Mouse (Mus musculus): ENCODE measurements around the gene Mrpl14. TPM values are rescaled to one million over a fixed set of nuclear protein-coding genes. Genes with fewer than 3 reads are reported as not detected.

Mrpl14 gene
- total and polyA plus RNA-seq, 2 experiments from 2014 or later: 98.0 to 152 TPM

- H3K36me3 ChIP-seq (replicated peaks; ENCODE audit: control insufficient read depth, insufficient read depth, low read length): no peaks in the 10 kb centered on the region
- no peak overlapping the region for H3K27ac ChIP-seq (ENCODE audit: low read depth)
- H3K9me3 ChIP-seq (replicated peaks; ENCODE audit: control insufficient read depth, low read length): no peaks in the 10 kb centered on the region
- 46% methylated on average over 13 of the region's 13 CpGs for WGBS
- H3K4me3 ChIP-seq (ENCODE audit: low read depth, low read length): no peak overlapping the region
- H3K4me1 ChIP-seq (ENCODE audit: control insufficient read depth, insufficient read depth): peaks cover 8% of the 10 kb centered on the region
- no peaks in the 10 kb centered on the region; the same call in 1 of the 2 replicates for H3K27me3 ChIP-seq (ENCODE audit: control insufficient read depth, insufficient read depth, low read length)
- H3K9ac ChIP-seq (replicated peaks; ENCODE audit: low read depth, low read length): no peak overlapping the region
- ATAC-seq (ENCODE audit: insufficient read depth, low read depth) (no peak), DNase-seq (ENCODE audit: low spot score) (no peak)
- no peak for TF ChIP-seq CTCF (IDR thresholded peaks at IDR 0.05; ENCODE audit: low read depth)
- TF ChIP-seq EP300 (IDR thresholded peaks at IDR 0.05; ENCODE audit: low read depth): no peak
- H3K4me2 ChIP-seq (ENCODE audit: low read depth, low read length): no peak overlapping the region
Measured at GRCm38 (mm10) chr17:45742371-45743147, 56.4 kb downstream of the Mrpl14 start.

- H3K9me3 ChIP-seq (replicated peaks; ENCODE audit: control insufficient read depth, low read length): no peaks in the 10 kb centered on the region
- TF ChIP-seq CTCF (IDR thresholded peaks at IDR 0.05; ENCODE audit: low read depth): no peak
- TF ChIP-seq EP300 (IDR thresholded peaks at IDR 0.05; ENCODE audit: low read depth): no peak
- no peak overlapping the region for H3K27ac ChIP-seq (ENCODE audit: low read depth)
- H3K4me3 ChIP-seq (ENCODE audit: low read depth, low read length): no peak overlapping the region
- H3K27me3 ChIP-seq (ENCODE audit: control insufficient read depth, insufficient read depth, low read length): no peaks in the 10 kb centered on the region
- no peak for DNase-seq (ENCODE audit: low spot score)
- H3K4me2 ChIP-seq (ENCODE audit: low read depth, low read length): no peak overlapping the region
- 90% methylated on average over 2 of the region's 2 CpGs for WGBS
- no peak for ATAC-seq (ENCODE audit: insufficient read depth, low read depth)
- no peak overlapping the region for H3K9ac ChIP-seq (replicated peaks; ENCODE audit: low read depth, low read length)
- H3K36me3 ChIP-seq (replicated peaks; ENCODE audit: control insufficient read depth, insufficient read depth, low read length): no peaks in the 10 kb centered on the region
- peaks cover 21% of the 10 kb centered on the region for H3K4me1 ChIP-seq (ENCODE audit: control insufficient read depth, insufficient read depth)
Measured at GRCm38 (mm10) chr17:45745629-45746028, 59.5 kb downstream of the Mrpl14 start.

- no peak overlapping the region for H3K4me3 ChIP-seq (ENCODE audit: low read depth, low read length)
- no peak for ATAC-seq (ENCODE audit: insufficient read depth, low read depth)
- H3K36me3 ChIP-seq (replicated peaks; ENCODE audit: control insufficient read depth, insufficient read depth, low read length): no peaks in the 10 kb centered on the region
- H3K27ac ChIP-seq (ENCODE audit: low read depth): no peak overlapping the region
- no peak for DNase-seq (ENCODE audit: low spot score)
- H3K4me1 ChIP-seq (ENCODE audit: control insufficient read depth, insufficient read depth): peaks cover 21% of the 10 kb centered on the region
- TF ChIP-seq EP300 (IDR thresholded peaks at IDR 0.05; ENCODE audit: low read depth): no peak
- TF ChIP-seq CTCF (IDR thresholded peaks at IDR 0.05; ENCODE audit: low read depth): no peak
- WGBS: 45% methylated on average over 12 of the region's 12 CpGs
- H3K4me2 ChIP-seq (ENCODE audit: low read depth, low read length): no peak overlapping the region
- no peaks in the 10 kb centered on the region for H3K27me3 ChIP-seq (ENCODE audit: control insufficient read depth, insufficient read depth, low read length)
- H3K9ac ChIP-seq (replicated peaks; ENCODE audit: low read depth, low read length): no peak overlapping the region
- H3K9me3 ChIP-seq (replicated peaks; ENCODE audit: control insufficient read depth, low read length): no peaks in the 10 kb centered on the region
Measured at GRCm38 (mm10) chr17:45746755-45747154, 60.6 kb downstream of the Mrpl14 start.

- Histone ChIP-seq H3K4me1 (ENCODE audit: control insufficient read depth, insufficient read depth) (peaks cover 21% of the 10 kb centered on the region), H3K9ac (replicated peaks; ENCODE audit: low read depth, low read length) (no peak overlapping the region), H3K27me3 (ENCODE audit: control insufficient read depth, insufficient read depth, low read length) (no peaks in the 10 kb centered on the region), H3K4me2 (ENCODE audit: low read depth, low read length) (no peak overlapping the region), H3K4me3 (ENCODE audit: low read depth, low read length) (no peak overlapping the region), H3K36me3 (replicated peaks; ENCODE audit: control insufficient read depth, insufficient read depth, low read length) (no peaks in the 10 kb centered on the region), H3K27ac (ENCODE audit: low read depth) (no peak overlapping the region), H3K9me3 (replicated peaks; ENCODE audit: control insufficient read depth, low read length) (no peaks in the 10 kb centered on the region)
- peak; percentile 4 for DNase-seq (ENCODE audit: low spot score)
- ATAC-seq (ENCODE audit: insufficient read depth, low read depth): no peak
- TF ChIP-seq EP300 (IDR thresholded peaks at IDR 0.05; ENCODE audit: low read depth): no peak
- TF ChIP-seq CTCF (IDR thresholded peaks at IDR 0.05; ENCODE audit: low read depth): no peak
- WGBS: 87% methylated on average over 4 of the region's 4 CpGs
Measured at GRCm38 (mm10) chr17:45747293-45747692, 61.2 kb downstream of the Mrpl14 start.

Other genes with a start within 250 kb of the Mrpl14 start
- not detected in 2 replicates for gene Spats1, start 210.9 kb upstream of the Mrpl14 start, total RNA-seq (2014; rRNA removed; ENCODE audit: low replicate concordance)
- gene Spats1, start 210.9 kb upstream of the Mrpl14 start, polyA plus RNA-seq (2015; fragmentation: Nextera tagmentation; extraction: Ambion mirVana): 1.0 TPM in 2 replicates
- 25.6 and 33.7 TPM in 2 replicates for gene Aars2, start 179.5 kb upstream of the Mrpl14 start, total RNA-seq (2014; rRNA removed; ENCODE audit: low replicate concordance)
- gene Aars2, start 179.5 kb upstream of the Mrpl14 start, polyA plus RNA-seq (2015; fragmentation: Nextera tagmentation; extraction: Ambion mirVana): 13.9 and 15.0 TPM in 2 replicates
- gene Tcte1, start 162.9 kb upstream of the Mrpl14 start, total RNA-seq (2014; rRNA removed; ENCODE audit: low replicate concordance): not detected in 2 replicates
- 0.11 TPM in 1 of 2 replicates, not detected in the other for gene Tcte1, start 162.9 kb upstream of the Mrpl14 start, polyA plus RNA-seq (2015; fragmentation: Nextera tagmentation; extraction: Ambion mirVana)
- 0.73 and 0.95 TPM in 2 replicates for gene Tmem151b, start 136.6 kb upstream of the Mrpl14 start, total RNA-seq (2014; rRNA removed; ENCODE audit: low replicate concordance)
- gene Tmem151b, start 136.6 kb upstream of the Mrpl14 start, polyA plus RNA-seq (2015; fragmentation: Nextera tagmentation; extraction: Ambion mirVana): 0.04 and 0.16 TPM in 2 replicates
- gene Nfkbie, start 130.6 kb upstream of the Mrpl14 start, total RNA-seq (2014; rRNA removed; ENCODE audit: low replicate concordance): 1.2 and 3.0 TPM in 2 replicates
- 1.7 and 1.9 TPM in 2 replicates for gene Nfkbie, start 130.6 kb upstream of the Mrpl14 start, polyA plus RNA-seq (2015; fragmentation: Nextera tagmentation; extraction: Ambion mirVana)
- gene Slc35b2, start 122.4 kb upstream of the Mrpl14 start, total RNA-seq (2014; rRNA removed; ENCODE audit: low replicate concordance): 87.8 and 137 TPM in 2 replicates
- 64.8 and 68.3 TPM in 2 replicates for gene Slc35b2, start 122.4 kb upstream of the Mrpl14 start, polyA plus RNA-seq (2015; fragmentation: Nextera tagmentation; extraction: Ambion mirVana)
- 716 and 846 TPM in 2 replicates for gene Hsp90ab1, start 113.1 kb upstream of the Mrpl14 start, total RNA-seq (2014; rRNA removed; ENCODE audit: low replicate concordance)
- 756 and 767 TPM in 2 replicates for gene Hsp90ab1, start 113.1 kb upstream of the Mrpl14 start, polyA plus RNA-seq (2015; fragmentation: Nextera tagmentation; extraction: Ambion mirVana)
- gene Slc29a1, start 86.7 kb upstream of the Mrpl14 start, total RNA-seq (2014; rRNA removed; ENCODE audit: low replicate concordance): 236 and 368 TPM in 2 replicates
- 105 and 107 TPM in 2 replicates for gene Slc29a1, start 86.7 kb upstream of the Mrpl14 start, polyA plus RNA-seq (2015; fragmentation: Nextera tagmentation; extraction: Ambion mirVana)
- gene Mymx, start 84.2 kb upstream of the Mrpl14 start, total RNA-seq (2014; rRNA removed; ENCODE audit: low replicate concordance): not detected in 2 replicates
- not detected in 2 replicates for gene Mymx, start 84.2 kb upstream of the Mrpl14 start, polyA plus RNA-seq (2015; fragmentation: Nextera tagmentation; extraction: Ambion mirVana)
- gene Capn11, start 27.0 kb upstream of the Mrpl14 start, total RNA-seq (2014; rRNA removed; ENCODE audit: low replicate concordance): 0.43 and 0.76 TPM in 2 replicates
- not detected in 2 replicates for gene Capn11, start 27.0 kb upstream of the Mrpl14 start, polyA plus RNA-seq (2015; fragmentation: Nextera tagmentation; extraction: Ambion mirVana)
- gene Tmem63b, start 583 bp downstream of the Mrpl14 start, total RNA-seq (2014; rRNA removed; ENCODE audit: low replicate concordance): 79.1 and 81.5 TPM in 2 replicates
- 45.9 and 53.2 TPM in 2 replicates for gene Tmem63b, start 583 bp downstream of the Mrpl14 start, polyA plus RNA-seq (2015; fragmentation: Nextera tagmentation; extraction: Ambion mirVana)
- gene 1600014C23Rik, start 47.5 kb downstream of the Mrpl14 start, total RNA-seq (2014; rRNA removed; ENCODE audit: low replicate concordance): not detected in 2 replicates
- gene 1600014C23Rik, start 47.5 kb downstream of the Mrpl14 start, polyA plus RNA-seq (2015; fragmentation: Nextera tagmentation; extraction: Ambion mirVana): 0.25 TPM in 1 of 2 replicates, not detected in the other